Mouse (Mus musculus) liver, embryonic 13.5 days (tissue): ENCODE results near the gene Usp22. TPM values are rescaled to one million over a fixed set of nuclear protein-coding genes. Genes with fewer than 3 reads are reported as not detected.

Experiments used
- ATAC-seq: fragments of 200-750 bp; cut with Nextera tagmentation; 2 replicates; pipeline ENCODE4 v1.8.0; 2017; ENCODE audit warnings: low read depth, mild to moderate bottlenecking, moderate number of reproducible peaks, moderate library complexity
- DNase-seq: peaks from one replicate; pipeline ENCODE4 v3.0.0; 2022
- H3K27ac ChIP-seq: fragments of 300-500 bp; sonication (generic); 2 replicates; pipeline ENCODE4 v1.5.1; 2015; ENCODE audit warnings: moderate library complexity, mild to moderate bottlenecking, inconsistent platforms
- H3K27me3 ChIP-seq: fragments of 300-500 bp; sonication (generic); 2 replicates; pipeline ENCODE4 v1.6.1; 2015; ENCODE audit warnings: mild to moderate bottlenecking, inconsistent platforms
- H3K36me3 ChIP-seq: fragments of 300-500 bp; sonication (generic); 2 replicates; pipeline ENCODE4 v1.6.1; 2015; ENCODE audit warnings: mild to moderate bottlenecking, inconsistent platforms
- H3K4me1 ChIP-seq: fragments of 300-500 bp; sonication (generic); replicated peaks from 2 replicates; pipeline ENCODE4 v1.6.1; 2015; ENCODE audit warnings: inconsistent platforms
- H3K4me2 ChIP-seq: fragments of 300-500 bp; sonication (generic); 2 replicates; pipeline ENCODE4 v1.6.1; 2015; ENCODE audit warnings: inconsistent platforms, mild to moderate bottlenecking, moderate library complexity
- H3K4me3 ChIP-seq: fragments of 300-500 bp; sonication (generic); replicated peaks from 2 replicates; pipeline ENCODE4 v1.5.1; 2015; ENCODE audit warnings: mild to moderate bottlenecking, inconsistent platforms
- H3K9ac ChIP-seq: fragments of 300-500 bp; sonication (generic); 2 replicates; pipeline ENCODE4 v1.6.1; 2015; ENCODE audit warnings: mild to moderate bottlenecking, inconsistent platforms
- H3K9me3 ChIP-seq: fragments of 300-500 bp; sonication (generic); replicated peaks from 2 replicates; pipeline ENCODE4 v1.6.1; 2016; ENCODE audit warnings: inconsistent platforms
- WGBS: fragments of 180-500 bp; shearing (Covaris S2); methylation state at CpG from one replicate; pipeline ENCODE4 v1.1.7; 2015; ENCODE audit not compliant: insufficient replicate concordance; 5-methylcytosine and 5-hydroxymethylcytosine counted together
- polyA plus RNA-seq: library from polyadenylated mRNA; unstranded; fragments of >200 nt; fragmentation: Nextera tagmentation; extraction: Ambion mirVana; gene quantifications from 2 replicates; pipeline ENCODE4 v1.2.1, GENCODE M21; 2015

The Usp22 gene
- polyA plus RNA-seq = 14.7 and 15.9 TPM in 2 replicates

DNA sequence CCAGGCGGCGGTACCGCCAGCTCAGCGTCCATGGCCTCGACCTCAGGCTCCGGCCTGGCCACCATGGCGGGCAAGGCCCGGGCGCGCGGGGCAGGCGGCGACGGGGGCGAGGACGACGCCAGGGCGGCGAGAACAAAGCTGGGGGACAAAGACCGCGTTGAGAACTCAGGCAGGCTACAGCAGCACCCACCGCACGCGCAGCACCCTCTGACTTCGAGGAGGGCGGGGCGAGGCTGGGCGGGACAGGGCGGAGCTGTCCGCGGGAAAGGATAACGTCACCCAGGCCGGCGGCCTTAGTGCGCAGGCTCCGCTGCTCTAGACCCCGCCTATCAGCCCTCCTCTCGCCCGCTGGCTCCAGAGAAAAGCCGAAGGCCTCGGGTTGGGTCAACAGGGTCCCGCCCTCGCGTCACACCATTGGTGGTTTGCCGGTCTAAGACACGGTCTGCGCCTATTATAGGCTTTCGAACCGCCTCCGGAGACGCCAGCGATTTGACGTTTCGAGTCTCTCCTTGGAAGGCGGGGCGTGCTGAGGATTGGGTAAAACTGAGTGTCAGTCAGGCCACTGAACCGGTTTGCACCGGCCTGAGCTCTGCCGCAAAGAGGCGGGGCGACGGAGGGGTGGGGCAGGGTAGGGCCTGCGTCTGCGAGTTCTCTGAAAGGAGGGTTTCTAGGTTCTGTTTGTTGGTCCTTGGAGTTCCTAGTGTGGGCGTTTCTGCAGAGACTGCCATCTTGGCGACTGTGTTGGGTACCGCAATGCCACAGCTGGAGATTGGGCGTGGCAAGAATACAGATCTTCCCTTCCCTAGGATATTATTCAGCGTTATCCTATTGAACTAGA is at the start of gene Usp22:
TSS of gene Usp22 (minus strand) at position 235 of the 838 bp plus-strand sequence.
- peak; percentile 97 for ATAC-seq
- H3K4me1 ChIP-seq = peaks cover 30% of the 10 kb centered on the region
- WGBS = under 1% methylated on average over 69 of the region's 69 CpGs
- peak within 1 kb of the TSS; percentile 84 for H3K4me2 ChIP-seq
- H3K4me3 ChIP-seq = peak within 1 kb of the TSS; percentile 67
- no peaks in the 10 kb centered on the region for H3K9me3 ChIP-seq
- peak within 1 kb of the TSS; percentile 77 for H3K27ac ChIP-seq
- H3K36me3 ChIP-seq = no peaks in the 10 kb centered on the region; the same call in 1 of the 2 replicates
- peak; percentile 100 for DNase-seq
- peak within 1 kb of the TSS; percentile 82 for H3K9ac ChIP-seq
- no peaks in the 10 kb centered on the region for H3K27me3 ChIP-seq

DNA sequence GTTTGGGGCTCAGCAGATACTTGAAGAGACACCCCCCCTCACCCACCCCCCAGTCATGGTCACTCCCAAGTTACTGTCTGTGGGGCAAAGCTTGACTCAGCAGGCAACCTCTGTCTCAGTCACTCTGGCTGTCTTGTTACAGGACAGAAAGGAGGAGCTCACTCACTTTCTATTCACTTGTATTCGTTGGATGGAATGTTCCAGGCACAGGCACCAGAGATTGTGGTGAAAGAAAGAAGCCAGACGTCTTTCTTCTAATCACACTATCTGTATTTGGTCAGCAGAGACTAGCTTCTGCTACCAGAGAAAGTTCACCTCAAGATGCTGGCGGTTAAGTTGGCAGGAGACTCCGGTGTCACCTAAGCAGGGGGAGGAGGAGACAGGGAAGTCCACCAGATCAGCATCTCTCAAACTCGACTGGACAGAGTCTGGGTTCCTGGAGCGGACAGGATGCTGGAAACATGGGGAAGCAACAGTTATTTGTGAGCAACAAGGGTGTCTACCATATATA is 49.4 kb upstream of the Usp22 start:
- Histone ChIP-seq H3K9ac (no peak overlapping the region), H3K36me3 (no peaks in the 10 kb centered on the region), H3K27me3 (no peaks in the 10 kb centered on the region), H3K4me2 (no peak overlapping the region), H3K4me3 (no peak overlapping the region), H3K4me1 (peaks cover 15% of the 10 kb centered on the region), H3K27ac (no peak overlapping the region), H3K9me3 (no peaks in the 10 kb centered on the region)
- WGBS = 54% methylated on average over 6 of the region's 6 CpGs
- no peak for ATAC-seq
- no peak for DNase-seq

DNA sequence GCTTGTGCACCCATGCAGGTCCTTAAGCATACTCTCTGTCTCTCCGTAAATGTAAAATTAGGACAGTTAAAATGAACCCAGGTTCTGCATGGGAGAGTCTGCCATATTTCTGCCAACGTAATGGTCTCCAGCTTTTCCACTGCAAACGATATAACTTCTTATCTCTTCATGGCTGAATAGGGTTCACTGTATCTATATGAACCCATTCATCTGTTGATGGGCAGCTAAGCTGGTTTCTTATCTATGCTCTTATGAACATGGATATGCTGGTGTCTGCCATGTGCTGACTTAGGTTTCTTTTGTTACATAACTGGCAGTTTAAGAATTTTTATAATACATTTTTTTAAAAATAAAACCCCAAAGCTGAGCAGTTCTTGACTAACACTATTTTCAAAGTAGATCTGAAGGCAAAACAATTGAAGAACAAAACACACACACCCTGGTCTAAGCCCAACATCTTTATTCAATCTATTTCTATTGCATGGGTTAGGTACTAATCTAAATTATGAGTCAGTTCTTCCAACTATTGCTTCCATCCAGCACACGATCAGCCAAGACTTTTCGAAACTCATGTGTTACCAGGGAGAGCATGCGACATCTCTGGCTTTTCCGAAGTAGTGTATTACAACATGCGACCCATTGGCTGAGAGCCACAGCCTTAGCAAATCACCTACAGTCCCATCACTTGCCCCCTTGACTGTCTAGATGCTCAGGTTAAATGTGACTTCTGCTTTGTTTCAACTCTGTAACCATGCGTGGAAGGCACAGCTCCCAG is 48.3 kb upstream of the Usp22 start:
- no peak for DNase-seq
- H3K9ac ChIP-seq = no peak overlapping the region

GRCm38 (mm10) chr11:61222007-61222406 is 47.2 kb upstream of the Usp22 start:
- Histone ChIP-seq H3K9me3 (no peaks in the 10 kb centered on the region), H3K36me3 (no peaks in the 10 kb centered on the region), H3K4me2 (no peak overlapping the region), H3K9ac (no peak overlapping the region), H3K27ac (no peak overlapping the region), H3K27me3 (no peaks in the 10 kb centered on the region), H3K4me1 (peaks cover 15% of the 10 kb centered on the region), H3K4me3 (no peak overlapping the region)
- no peak for ATAC-seq
- WGBS = 75% methylated on average over 1 of the region's 1 CpGs
- DNase-seq = no peak

More for the DNA sequence above, 48.3 kb upstream of the Usp22 start:
- Histone ChIP-seq H3K4me3 (no peak overlapping the region), H3K27me3 (no peaks in the 10 kb centered on the region), H3K9me3 (no peaks in the 10 kb centered on the region), H3K27ac (no peak overlapping the region), H3K4me2 (no peak overlapping the region), H3K36me3 (no peaks in the 10 kb centered on the region), H3K4me1 (peaks cover 15% of the 10 kb centered on the region)
- peak; percentile 50; the same call in 1 of the 2 replicates for ATAC-seq
- WGBS = 63% methylated on average over 9 of the region's 9 CpGs

GRCm38 (mm10) chr11:61220156-61220881 is 45.5 kb upstream of the Usp22 start:
- DNase-seq (no peak), ATAC-seq (no peak)
- Histone ChIP-seq H3K4me3 (no peak overlapping the region), H3K4me2 (no peak overlapping the region), H3K9ac (no peak overlapping the region), H3K9me3 (no peaks in the 10 kb centered on the region), H3K4me1 (peaks cover 11% of the 10 kb centered on the region), H3K27ac (no peak overlapping the region), H3K36me3 (no peaks in the 10 kb centered on the region), H3K27me3 (no peaks in the 10 kb centered on the region)
- 36% methylated on average over 9 of the region's 9 CpGs for WGBS

- H3K27me3 ChIP-seq = peaks cover 29% of the 10 kb centered on the region
- no peak overlapping the region for H3K9ac ChIP-seq
- no peak for ATAC-seq
- 75% methylated on average over 3 of the region's 3 CpGs for WGBS
- H3K9me3 ChIP-seq = no peaks in the 10 kb centered on the region
- no peak overlapping the region for H3K4me2 ChIP-seq
- H3K4me3 ChIP-seq = no peak overlapping the region
- H3K4me1 ChIP-seq = no peaks in the 10 kb centered on the region
- H3K27ac ChIP-seq = no peak overlapping the region
- DNase-seq = no peak
- H3K36me3 ChIP-seq = no peaks in the 10 kb centered on the region
These were observed 41.1 kb upstream of the Usp22 start for GRCm38 (mm10) chr11:61215936-61216335.

DNA sequence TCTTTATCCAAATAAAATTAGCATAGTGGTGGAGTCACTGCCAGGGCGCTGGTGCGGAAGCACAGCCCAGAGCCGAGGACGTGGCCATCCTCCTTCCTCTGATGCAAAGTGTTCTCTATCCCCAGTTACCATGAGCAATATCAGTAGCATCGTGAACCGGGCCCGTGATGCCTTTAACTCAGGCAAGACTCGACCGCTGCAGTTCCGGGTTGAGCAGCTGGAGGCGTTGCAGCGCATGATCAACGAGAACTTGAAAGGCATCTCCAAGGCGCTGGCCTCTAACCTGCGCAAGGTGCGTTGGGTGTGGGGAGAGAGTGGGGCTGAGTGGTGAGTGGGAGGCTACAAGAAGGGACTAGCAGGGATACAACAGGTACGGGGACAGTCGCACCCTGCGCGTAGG is 37.2 kb upstream of the Usp22 start:
- WGBS = 26% methylated on average over 20 of the region's 20 CpGs
- Histone ChIP-seq H3K4me3 (no peak overlapping the region), H3K27me3 (peaks cover 31% of the 10 kb centered on the region), H3K4me2 (no peak overlapping the region), H3K4me1 (no peaks in the 10 kb centered on the region), H3K9ac (no peak overlapping the region), H3K9me3 (no peaks in the 10 kb centered on the region), H3K27ac (no peak overlapping the region), H3K36me3 (no peaks in the 10 kb centered on the region)
- DNase-seq = no peak
- no peak for ATAC-seq

DNA sequence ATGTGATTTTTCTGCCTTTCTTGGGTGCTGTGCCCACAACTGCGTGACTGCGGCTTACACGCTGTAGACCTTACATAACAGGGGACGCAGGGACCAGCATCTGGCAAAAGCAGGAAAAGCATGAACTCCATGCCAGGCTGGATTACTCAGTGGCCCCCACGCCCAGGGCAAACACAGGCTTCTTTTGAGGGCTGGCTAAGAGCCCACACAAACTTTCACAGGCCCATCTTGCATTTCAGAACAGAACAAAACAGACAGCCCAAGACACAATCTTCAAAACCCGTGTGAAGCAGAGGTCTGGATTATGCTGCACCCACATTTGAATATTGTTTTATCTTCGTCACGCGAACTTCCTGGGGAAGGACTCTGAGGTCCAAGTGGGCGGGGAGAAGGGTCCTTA is 33.5 kb upstream of the Usp22 start:
- Histone ChIP-seq H3K4me3 (no peak overlapping the region), H3K27me3 (peaks cover 26% of the 10 kb centered on the region), H3K36me3 (no peaks in the 10 kb centered on the region), H3K27ac (no peak overlapping the region), H3K4me2 (no peak overlapping the region), H3K9ac (no peak overlapping the region), H3K4me1 (no peaks in the 10 kb centered on the region), H3K9me3 (no peaks in the 10 kb centered on the region)
- 50% methylated on average over 10 of the region's 10 CpGs for WGBS
- DNase-seq (no peak), ATAC-seq (no peak)

DNA sequence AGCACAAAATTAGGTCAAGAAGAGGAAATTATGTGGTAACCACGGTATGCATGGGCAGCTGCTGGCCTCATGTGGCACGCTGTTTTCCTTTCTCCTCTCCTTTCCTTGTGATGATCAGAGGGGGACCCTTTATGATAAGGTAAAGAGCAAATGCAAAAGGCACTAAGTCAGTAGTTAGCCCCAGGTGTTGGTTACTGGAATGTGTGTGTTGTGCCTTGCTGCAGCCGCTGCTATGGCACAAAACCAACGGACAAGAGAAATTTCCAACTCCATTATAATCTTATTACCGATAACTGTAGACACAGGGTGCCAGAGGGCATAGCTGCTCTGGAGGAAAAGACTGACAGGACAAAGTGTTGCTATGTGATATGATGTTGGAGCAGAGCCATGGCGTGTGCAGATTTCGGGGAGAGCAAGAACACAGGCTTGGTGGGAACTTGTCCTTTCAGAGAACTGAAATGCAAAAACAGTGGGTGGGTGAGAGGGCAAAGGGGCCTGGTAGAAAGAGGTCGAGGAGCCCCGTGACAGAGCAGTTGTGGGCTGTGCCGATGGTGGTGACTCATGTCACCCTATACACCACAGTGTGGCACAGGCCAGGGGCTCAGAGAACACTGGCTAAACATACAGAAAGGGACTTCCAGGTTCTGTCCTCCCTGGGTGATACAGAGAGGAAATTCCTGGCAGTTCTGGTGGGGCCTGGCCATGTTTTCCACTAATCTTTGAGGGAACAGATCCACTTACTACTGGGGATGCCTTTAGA is 32.8 kb upstream of the Usp22 start, which contains the start of gene Aldh3a1:
TSS of gene Aldh3a1 (plus strand) at position 51 of the 760 bp plus-strand sequence.
- H3K27me3 ChIP-seq = peaks cover 20% of the 10 kb centered on the region
- no peak within 1 kb of the TSS for H3K9ac ChIP-seq
- no peak within 1 kb of the TSS for H3K27ac ChIP-seq
- no peaks in the 10 kb centered on the region for H3K9me3 ChIP-seq
- DNase-seq (no peak), ATAC-seq (no peak)
- 53% methylated on average over 10 of the region's 10 CpGs for WGBS
- H3K4me2 ChIP-seq = no peak within 1 kb of the TSS
- no peaks in the 10 kb centered on the region for H3K4me1 ChIP-seq
- no peak within 1 kb of the TSS for H3K4me3 ChIP-seq
- no peaks in the 10 kb centered on the region for H3K36me3 ChIP-seq

- Histone ChIP-seq H3K36me3 (no peaks in the 10 kb centered on the region), H3K4me2 (no peak overlapping the region), H3K4me3 (no peak overlapping the region), H3K4me1 (no peaks in the 10 kb centered on the region), H3K9ac (no peak overlapping the region), H3K9me3 (no peaks in the 10 kb centered on the region), H3K27ac (no peak overlapping the region), H3K27me3 (peaks cover 5% of the 10 kb centered on the region; the same call in 1 of the 2 replicates)
- no peak for DNase-seq
- WGBS = 80% methylated on average over 3 of the region's 3 CpGs
- ATAC-seq = no peak
These were observed 31.3 kb upstream of the Usp22 start for GRCm38 (mm10) chr11:61206136-61206535.
